Mouse (Mus musculus) effector memory CD4-positive, alpha-beta T cell, adult 5 months (primary cell): ENCODE results near the gene Rnf103. TPM values are rescaled to one million over a fixed set of nuclear protein-coding genes. Genes with fewer than 3 reads are reported as not detected.

Source experiments
- polyA plus RNA-seq: library from polyadenylated mRNA; unstranded; fragments of 100-300 nt; shearing (Covaris generic); gene quantifications from one replicate; pipeline ENCODE4 v1.2.1, GENCODE M21; 2017

Rnf103 gene
- 59.0 TPM for polyA plus RNA-seq

GRCm38 (mm10) chr6:71493675-71494340 lies at the start of gene Rnf103:
Gene Rnf103, plus strand, starts transcription at chr6:71493894.

GRCm38 (mm10) chr6:71543686-71544499 lies 50.2 kb downstream of the Rnf103 start, which contains the start of gene Chmp3:
Gene Chmp3, plus strand, starts transcription at chr6:71543797.

Other genes starting within 250 kb of the Rnf103 start
- gene Krcc1, start 222.2 kb upstream of the Rnf103 start, polyA plus RNA-seq: 48.1 TPM
- gene Smyd1, start 171.7 kb upstream of the Rnf103 start, polyA plus RNA-seq: not detected
- gene Cd8b1, start 171.1 kb upstream of the Rnf103 start, polyA plus RNA-seq: 13.5 TPM
- not detected for gene Cd8a, start 120.5 kb upstream of the Rnf103 start, polyA plus RNA-seq
- 36.2 TPM for gene Rmnd5a, start 53.3 kb upstream of the Rnf103 start, polyA plus RNA-seq
- gene Chmp3, start 49.9 kb downstream of the Rnf103 start, polyA plus RNA-seq: 56.9 TPM
- gene Kdm3a, start 139.1 kb downstream of the Rnf103 start, polyA plus RNA-seq: 126 TPM
- gene Reep1, start 213.7 kb downstream of the Rnf103 start, polyA plus RNA-seq: not detected